Mouse (Mus musculus) thymus, adult 2 months (tissue): ENCODE measurements at regions not wholly inside any gene's neighbourhood (a gene's known extent, or its start where the extent isn't known, plus 50 kb on each side); places are given as distances from the start of the nearest gene placed in this dataset.

Experiments used
- DNase-seq: peaks from one replicate; pipeline ENCODE4 v3.0.0; 2021
- H3K27ac ChIP-seq: fragments of 200-500 bp; 2 replicates; pipeline ENCODE4 v1.5.1; 2012; ENCODE audit warnings: low read length, control low read depth; ENCODE audit not compliant: control insufficient read depth, insufficient read depth
- H3K27me3 ChIP-seq: fragments of 200-500 bp; 2 replicates; pipeline ENCODE4 v1.6.1; 2012; ENCODE audit warnings: mild to moderate bottlenecking, low read length, moderate library complexity, mixed read lengths; ENCODE audit not compliant: control insufficient read depth, insufficient read depth
- H3K36me3 ChIP-seq: fragments of 200-500 bp; 2 replicates; pipeline ENCODE4 v1.6.1; 2012; ENCODE audit warnings: mild to moderate bottlenecking, low read length, moderate library complexity; ENCODE audit not compliant: control insufficient read depth, insufficient read depth
- H3K4me1 ChIP-seq: fragments of 200-500 bp; replicated peaks from 2 replicates; pipeline ENCODE4 v1.6.1; 2012; ENCODE audit warnings: low read length; ENCODE audit not compliant: control insufficient read depth, insufficient read depth
- H3K4me3 ChIP-seq: fragments of 200-500 bp; 2 replicates; pipeline ENCODE4 v1.5.1; 2012; ENCODE audit warnings: mild to moderate bottlenecking, low read length, control low read depth, moderate library complexity; ENCODE audit not compliant: control insufficient read depth, insufficient read depth
- CTCF ChIP-seq: fragments of 200-500 bp; IDR thresholded peaks from 2 replicates; pipeline ENCODE4 v1.5.1; 2012; ENCODE audit warnings: mild to moderate bottlenecking, control low read depth, low read length, moderate library complexity, borderline replicate concordance; ENCODE audit not compliant: control insufficient read depth, poor library complexity, insufficient read depth; ENCODE audit errors: extremely low read depth
- POLR2A ChIP-seq: fragments of 200-500 bp; IDR thresholded peaks from 2 replicates; pipeline ENCODE4 v1.6.1; 2012; ENCODE audit warnings: mild to moderate bottlenecking, low read length, control low read depth, moderate library complexity; ENCODE audit not compliant: control insufficient read depth, poor library complexity, insufficient read depth; ENCODE audit errors: extremely low read depth
- WGBS: fragments of 180-500 bp; shearing (Covaris S2); methylation state at CpG from one replicate; pipeline ENCODE4 v1.1.7; 2018; 5-methylcytosine and 5-hydroxymethylcytosine counted together

GRCm38 (mm10) chr14:24926086-24927048 is 439.4 kb downstream of the Rps24 start:
- 84% methylated on average over 11 of the region's 11 CpGs for WGBS

GRCm38 (mm10) chr14:24928726-24929125 is 441.8 kb downstream of the Rps24 start:
- 69% methylated on average over 3 of the region's 3 CpGs for WGBS
- H3K4me3 ChIP-seq, result no peak overlapping the region
- no peak for TF ChIP-seq CTCF
- TF ChIP-seq POLR2A, result no peak
- no peaks in the 10 kb centered on the region for H3K27me3 ChIP-seq
- no peak overlapping the region for H3K27ac ChIP-seq
- no peaks in the 10 kb centered on the region for H3K4me1 ChIP-seq
- no peak for DNase-seq
- H3K36me3 ChIP-seq, result no peaks in the 10 kb centered on the region

More at GRCm38 (mm10) chr14:24926086-24927048, 439.4 kb downstream of the Rps24 start:
- Histone ChIP-seq H3K36me3 (no peaks in the 10 kb centered on the region), H3K4me1 (no peaks in the 10 kb centered on the region), H3K27ac (no peak overlapping the region), H3K27me3 (no peaks in the 10 kb centered on the region), H3K4me3 (no peak overlapping the region)
- no peak for DNase-seq
- TF ChIP-seq POLR2A (no peak), CTCF (no peak)

- WGBS, result 96% methylated on average over 7 of the region's 7 CpGs
- H3K27me3 ChIP-seq, result no peaks in the 10 kb centered on the region
- no peak overlapping the region for H3K4me3 ChIP-seq
- no peaks in the 10 kb centered on the region for H3K36me3 ChIP-seq
- DNase-seq, result no peak
- no peaks in the 10 kb centered on the region for H3K4me1 ChIP-seq
- no peak for TF ChIP-seq POLR2A
- no peak overlapping the region for H3K27ac ChIP-seq
These were observed 443.3 kb downstream of the Rps24 start for GRCm38 (mm10) chr14:24930251-24930650.

GRCm38 (mm10) chr14:24937876-24938275 is 451.0 kb downstream of the Rps24 start:
- TF ChIP-seq CTCF (no peak), POLR2A (no peak)
- WGBS, result 95% methylated on average over 2 of the region's 2 CpGs
- H3K27ac ChIP-seq, result no peak overlapping the region
- H3K27me3 ChIP-seq, result no peaks in the 10 kb centered on the region
- no peak overlapping the region for H3K4me3 ChIP-seq
- DNase-seq, result no peak
- no peaks in the 10 kb centered on the region for H3K36me3 ChIP-seq
- H3K4me1 ChIP-seq, result no peaks in the 10 kb centered on the region

GRCm38 (mm10) chr14:24939068-24939467 is 452.1 kb downstream of the Rps24 start:
- no peak for TF ChIP-seq POLR2A
- TF ChIP-seq CTCF, result no peak
- WGBS, result 81% methylated on average over 4 of the region's 4 CpGs
- no peak for DNase-seq

GRCm38 (mm10) chr14:24939476-24940200 is 452.7 kb downstream of the Rps24 start:
- 90% methylated on average over 9 of the region's 9 CpGs for WGBS
- H3K27ac ChIP-seq, result no peak overlapping the region
- TF ChIP-seq CTCF, result no peak
- no peak for TF ChIP-seq POLR2A
- no peaks in the 10 kb centered on the region for H3K36me3 ChIP-seq
- H3K4me3 ChIP-seq, result no peak overlapping the region
- H3K27me3 ChIP-seq, result no peaks in the 10 kb centered on the region
- DNase-seq, result no peak
- H3K4me1 ChIP-seq, result no peaks in the 10 kb centered on the region

More at GRCm38 (mm10) chr14:24939068-24939467, 452.1 kb downstream of the Rps24 start:
- Histone ChIP-seq H3K4me3 (no peak overlapping the region), H3K27me3 (no peaks in the 10 kb centered on the region), H3K36me3 (no peaks in the 10 kb centered on the region), H3K27ac (no peak overlapping the region), H3K4me1 (no peaks in the 10 kb centered on the region)
